Mouse (Mus musculus) right cerebral cortex, postnatal 10 days (tissue): Measurements from ENCODE around the gene Zfp639.

Source experiments
- DNase-seq, 2 experiments: peaks; one replicate each; pipeline ENCODE4 v3.0.0; 2021; ENCODE audit warnings: low spot score in 2 of 2

The Zfp639 gene

DNA sequence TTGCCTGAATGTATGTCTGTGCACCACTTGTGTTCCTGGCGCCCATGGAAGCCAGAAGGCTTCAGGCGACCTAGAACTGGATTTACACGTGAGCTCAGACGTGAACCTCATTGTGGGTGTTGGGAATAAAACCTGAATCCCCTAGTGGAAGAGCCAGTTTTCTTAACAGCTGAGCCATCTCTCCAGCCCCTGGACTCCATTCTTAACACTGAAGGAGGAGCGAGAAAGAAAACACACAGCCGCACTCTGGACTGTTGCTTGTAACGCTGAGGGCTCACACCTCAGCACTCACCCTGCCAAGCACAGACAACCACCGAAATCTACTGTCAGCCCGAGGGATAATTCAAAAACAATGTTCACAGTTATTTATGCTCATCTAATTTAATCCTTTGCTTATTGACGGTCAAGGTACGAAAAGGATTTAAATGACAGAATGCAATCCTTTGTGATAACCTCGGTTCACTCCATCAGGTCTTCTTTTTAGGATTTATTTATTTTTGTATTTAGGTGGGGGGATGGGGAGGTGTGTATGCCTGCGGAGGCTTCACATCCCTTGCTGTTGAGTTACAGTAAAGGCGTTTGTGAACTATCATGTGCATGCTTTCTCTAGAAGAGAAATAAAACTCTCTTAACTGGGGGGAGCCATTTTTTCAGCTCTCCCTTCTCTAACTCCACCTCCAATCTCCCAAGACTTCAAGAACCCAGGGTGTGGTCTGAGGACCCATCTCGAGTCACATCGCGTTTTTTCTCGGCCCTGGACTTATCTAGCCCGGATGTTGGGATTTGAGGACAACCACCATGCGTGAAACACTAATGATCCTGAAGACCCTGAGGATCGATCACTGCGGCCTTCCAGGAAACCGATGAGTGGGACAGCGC is at the start of gene Zfp639:
Gene Zfp639, plus strand, starts transcription at position 764 of the 879 bp plus-strand sequence.
- no peak for DNase-seq

DNA sequence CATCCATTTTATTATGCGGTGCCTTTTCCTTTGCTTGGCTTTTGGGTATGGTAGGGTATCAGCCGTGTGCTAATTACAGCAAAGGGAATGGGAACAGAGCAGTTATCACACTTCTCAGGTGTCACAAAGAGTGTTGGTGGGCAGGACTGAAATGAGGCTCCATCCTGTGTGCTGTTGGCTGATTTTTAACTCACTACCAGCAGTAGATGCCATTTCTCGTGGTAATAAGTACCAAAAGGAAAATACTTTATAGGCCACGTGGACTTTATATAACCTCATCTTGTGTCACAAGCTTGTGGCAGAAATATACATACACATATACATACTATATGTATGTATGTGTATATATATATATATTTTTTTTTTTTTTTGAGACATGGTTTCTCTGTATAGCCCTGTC is 42.7 kb upstream of the Zfp639 start:
- DNase-seq, result no peak

DNA sequence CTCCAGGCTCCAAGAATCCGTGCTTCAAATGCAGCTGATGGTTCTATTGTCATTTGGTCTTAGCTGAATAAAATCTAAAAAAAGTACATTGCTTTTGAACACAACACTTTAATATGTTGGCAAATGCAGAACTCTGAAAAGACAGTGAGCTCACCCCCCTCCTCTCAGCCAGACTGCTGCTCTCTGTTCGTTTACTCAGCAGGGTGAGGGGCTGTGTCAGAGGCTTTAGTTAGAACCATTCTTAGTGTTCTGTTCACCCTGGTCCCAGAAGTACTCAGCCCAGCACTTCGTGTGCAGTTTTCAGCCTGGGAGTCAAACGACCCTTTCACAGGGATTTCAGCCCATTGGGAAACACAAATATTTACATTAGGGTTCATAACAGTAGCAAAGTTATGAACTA is 41.6 kb upstream of the Zfp639 start:
- DNase-seq, result no peak

DNA sequence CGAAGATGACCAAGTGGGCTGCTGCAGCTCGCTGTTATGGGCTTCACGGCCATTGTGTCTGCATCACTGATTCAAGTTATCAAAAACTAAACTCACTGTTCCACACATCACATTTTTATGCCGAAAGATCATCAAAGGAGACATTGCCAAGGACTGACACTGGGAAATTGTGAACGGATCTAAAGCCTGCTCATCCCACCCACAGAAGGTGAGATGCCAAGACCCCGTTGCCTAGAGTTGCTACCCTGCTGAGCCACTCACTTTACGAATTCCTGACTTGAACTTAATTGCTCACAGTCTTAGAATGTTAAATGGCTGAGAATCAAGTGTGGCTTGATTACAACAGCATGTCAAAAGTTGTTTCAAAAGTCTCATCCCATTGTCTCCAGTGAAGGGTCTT is 39.6 kb upstream of the Zfp639 start:
- DNase-seq, result no peak

DNA sequence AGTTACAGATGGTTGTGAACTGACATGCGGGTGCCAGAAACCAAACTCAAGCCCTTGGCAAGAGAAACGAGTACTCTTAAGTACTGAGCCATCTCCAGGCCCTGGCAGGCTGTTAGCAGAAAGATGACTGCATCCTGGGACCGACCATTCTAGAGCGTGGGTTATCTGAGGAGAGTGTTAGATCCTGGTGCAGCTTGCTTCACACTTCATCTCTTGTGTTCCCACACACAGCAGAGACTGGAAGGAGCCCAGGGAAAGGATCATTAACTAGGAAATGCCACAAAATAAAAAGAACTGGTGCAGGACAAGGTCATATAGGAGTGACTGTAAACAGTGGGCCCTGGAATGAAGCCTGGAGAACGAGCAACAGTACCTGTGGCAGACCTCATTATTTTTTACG is 39.0 kb upstream of the Zfp639 start:
- DNase-seq, result peak; percentile 57 to 68

DNA sequence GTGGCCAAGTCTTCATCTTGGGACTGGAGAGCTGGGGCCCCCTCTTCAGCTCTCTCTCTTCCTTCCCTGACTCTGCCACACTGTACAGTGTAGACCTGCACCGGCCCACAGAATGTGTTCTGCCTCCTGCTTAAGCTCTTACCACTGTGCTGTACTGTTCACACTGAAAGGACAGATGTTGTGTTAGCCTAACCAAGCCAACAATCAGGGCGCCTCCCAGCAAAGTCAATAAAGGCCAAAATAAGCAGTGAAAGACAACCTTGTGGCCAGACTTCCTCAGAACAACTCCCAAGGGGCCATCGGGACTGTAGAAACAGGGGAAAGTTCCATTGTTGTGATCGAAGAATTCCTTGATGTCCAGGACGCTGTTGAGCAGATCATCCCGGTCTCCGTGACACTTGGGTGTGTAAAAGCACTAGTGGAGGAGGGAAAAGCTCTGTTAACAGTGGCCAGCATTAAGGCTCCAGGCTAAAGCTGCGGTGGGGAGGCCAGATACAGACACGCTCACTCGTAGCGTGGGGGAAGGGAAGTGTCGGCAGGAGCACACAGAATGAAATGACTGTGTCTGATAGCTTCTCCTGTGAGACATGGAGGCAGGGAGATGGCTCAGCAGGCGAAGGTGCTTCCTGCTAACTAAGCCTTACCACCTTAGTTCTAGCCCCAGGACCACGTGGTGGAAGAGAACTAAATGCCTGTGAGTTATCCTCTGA is 37.7 kb upstream of the Zfp639 start:
- DNase-seq, result no peak

DNA sequence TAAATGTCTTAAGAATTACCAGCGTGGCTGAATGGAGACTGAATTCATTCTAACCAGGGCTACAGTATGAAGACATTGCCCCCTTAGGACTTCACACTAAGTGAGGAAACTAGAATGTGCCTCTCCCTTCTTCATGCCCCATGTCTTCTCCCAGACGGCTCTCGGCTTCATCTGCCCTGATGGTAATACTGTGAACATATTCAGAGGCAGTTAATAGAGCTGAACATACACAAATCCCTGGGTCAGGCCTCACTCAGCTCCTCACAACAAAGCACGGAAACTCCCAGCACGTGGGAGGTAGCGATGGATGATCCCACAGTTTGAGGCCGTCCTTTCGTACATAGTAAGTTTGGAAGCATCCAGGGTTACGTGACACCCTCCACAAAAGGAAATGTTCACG is 36.9 kb upstream of the Zfp639 start:
- no peak for DNase-seq

DNA sequence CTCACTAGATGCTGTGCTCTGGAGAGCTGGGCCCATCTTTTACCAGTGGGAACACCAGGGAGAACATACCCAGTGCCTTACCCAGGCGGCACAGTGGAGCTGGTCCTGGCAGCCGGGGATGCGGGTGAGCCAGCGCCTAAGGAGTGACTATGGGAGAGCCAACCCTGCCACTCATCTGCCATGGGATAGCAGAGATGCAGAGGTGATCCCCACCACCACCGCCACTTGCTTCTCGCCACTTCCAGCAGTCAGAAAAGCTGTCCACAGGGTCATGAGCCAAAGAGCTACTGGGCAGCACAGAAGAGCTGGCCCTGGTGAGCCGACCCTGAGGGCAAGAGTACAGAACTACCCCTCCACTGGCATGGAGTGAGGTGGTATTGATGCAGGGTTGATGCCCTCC is 30.1 kb upstream of the Zfp639 start:
- no peak for DNase-seq

DNA sequence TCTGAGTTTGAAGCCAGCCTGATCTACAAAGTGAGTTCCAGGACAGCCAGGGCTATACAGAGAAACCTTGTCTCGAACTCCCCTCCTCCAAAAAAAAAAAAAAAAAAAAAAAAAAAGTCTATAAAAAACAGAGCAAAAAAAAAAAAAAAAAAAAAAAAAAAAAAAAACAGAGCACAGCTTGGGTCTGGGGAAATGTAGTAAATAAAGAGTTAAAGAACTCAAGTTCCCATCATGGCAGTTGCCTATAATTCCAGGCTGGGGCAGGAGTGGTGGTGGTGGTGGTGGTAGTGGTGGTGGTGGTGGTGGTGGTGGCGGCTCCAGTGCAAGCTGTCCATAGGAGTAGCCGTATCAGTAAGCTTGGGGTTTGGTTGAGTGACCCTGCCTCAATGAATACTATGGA is 27.0 kb upstream of the Zfp639 start:
- no peak for DNase-seq

DNA sequence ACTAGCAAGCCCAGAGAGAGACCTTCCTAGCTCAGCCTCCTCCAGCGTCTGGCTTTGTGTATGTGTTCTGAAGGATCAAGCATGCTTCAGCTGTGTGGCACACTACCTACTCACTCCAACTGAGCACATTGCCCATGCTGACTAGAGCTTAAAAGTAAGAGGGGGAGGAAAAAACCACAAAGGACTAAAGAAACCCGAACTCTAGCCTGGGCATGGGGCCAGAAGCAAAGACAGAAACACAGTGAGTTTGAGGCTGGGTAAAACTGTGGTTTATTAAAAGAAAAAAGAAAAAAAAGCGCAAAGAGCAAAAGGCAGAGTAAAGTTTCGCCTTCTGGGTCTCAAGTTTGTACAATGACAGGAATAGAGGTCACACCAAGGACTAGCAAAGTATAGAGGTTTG is 23.5 kb upstream of the Zfp639 start:
- no peak for DNase-seq

DNA sequence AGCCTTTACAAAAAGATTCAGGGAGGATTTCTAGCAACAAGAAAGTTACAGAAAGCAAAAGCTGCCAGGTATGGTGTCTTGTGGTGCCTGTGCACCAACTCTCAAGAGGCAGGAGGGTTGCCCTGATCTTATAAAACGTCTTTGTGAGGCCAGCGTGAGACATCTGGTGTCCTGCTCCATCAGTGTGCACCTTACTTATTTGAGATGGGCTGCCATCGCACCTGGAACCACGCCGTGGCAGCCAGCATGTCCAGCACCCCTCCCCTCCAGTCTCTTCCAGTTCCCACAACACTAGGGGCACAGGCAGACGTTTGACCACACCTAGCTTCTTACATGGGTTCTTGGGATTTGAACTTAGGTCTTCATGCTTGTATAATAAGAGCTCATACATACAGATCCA is 21.9 kb upstream of the Zfp639 start:
- no peak for DNase-seq

DNA sequence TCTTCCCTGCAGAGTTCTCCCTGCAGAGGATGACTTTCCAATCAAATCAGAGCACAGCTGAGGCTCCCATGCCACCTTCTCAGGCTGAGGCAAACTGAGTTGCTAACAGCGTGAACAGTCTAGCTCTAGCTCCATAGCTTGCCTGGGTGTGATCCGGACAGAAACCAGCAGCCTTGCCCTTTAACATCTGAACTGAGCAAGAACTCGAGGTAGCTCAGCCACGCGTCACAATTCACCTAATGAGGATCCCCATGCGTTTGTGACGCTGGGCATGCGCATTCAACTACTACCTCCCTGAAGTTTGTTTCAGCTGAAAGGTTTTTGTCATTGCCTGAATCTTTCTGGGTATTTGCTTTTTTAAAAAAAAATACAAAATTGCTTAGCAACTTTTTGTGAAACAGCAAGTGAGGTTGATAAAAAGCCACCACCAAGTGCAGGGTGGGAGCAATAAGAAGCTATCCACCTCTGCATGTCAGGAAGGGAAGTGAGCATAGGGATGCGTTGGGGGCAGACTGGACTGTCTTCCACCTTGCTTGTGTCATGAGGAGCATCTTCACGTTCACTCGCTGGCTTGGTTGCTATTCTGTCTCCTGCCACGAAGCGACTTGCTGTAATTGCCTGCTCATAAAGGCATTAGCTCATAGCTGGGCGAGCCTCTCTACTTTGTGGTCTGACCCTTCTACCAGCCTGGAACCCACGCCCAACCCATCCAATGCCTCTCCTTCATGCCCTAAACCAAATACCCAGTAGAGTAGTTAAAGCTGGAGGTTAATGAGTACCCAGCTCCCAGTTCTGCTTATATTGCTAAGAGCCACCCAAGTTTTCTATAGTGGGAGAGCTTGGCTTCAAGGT is 19.8 kb upstream of the Zfp639 start:
- no peak for DNase-seq

DNA sequence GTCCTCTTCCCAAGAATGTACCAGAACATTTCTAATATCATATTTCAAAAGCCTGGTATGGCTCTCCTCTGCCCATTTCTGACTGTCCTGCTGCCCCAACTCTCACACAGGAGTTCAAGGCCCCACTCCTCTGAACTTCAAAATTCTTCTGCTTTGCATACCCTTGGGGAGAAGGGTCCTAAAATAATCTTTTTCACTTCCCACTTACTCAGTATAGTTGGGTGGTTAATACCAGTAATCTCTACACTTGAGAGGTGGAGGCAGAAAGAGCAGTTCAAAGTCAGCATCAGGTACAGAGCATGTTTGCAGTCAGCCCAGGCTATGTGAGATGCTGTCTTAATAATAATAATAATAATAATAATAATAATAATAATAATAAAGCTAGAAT is 19.1 kb upstream of the Zfp639 start:
- no peak for DNase-seq

DNA sequence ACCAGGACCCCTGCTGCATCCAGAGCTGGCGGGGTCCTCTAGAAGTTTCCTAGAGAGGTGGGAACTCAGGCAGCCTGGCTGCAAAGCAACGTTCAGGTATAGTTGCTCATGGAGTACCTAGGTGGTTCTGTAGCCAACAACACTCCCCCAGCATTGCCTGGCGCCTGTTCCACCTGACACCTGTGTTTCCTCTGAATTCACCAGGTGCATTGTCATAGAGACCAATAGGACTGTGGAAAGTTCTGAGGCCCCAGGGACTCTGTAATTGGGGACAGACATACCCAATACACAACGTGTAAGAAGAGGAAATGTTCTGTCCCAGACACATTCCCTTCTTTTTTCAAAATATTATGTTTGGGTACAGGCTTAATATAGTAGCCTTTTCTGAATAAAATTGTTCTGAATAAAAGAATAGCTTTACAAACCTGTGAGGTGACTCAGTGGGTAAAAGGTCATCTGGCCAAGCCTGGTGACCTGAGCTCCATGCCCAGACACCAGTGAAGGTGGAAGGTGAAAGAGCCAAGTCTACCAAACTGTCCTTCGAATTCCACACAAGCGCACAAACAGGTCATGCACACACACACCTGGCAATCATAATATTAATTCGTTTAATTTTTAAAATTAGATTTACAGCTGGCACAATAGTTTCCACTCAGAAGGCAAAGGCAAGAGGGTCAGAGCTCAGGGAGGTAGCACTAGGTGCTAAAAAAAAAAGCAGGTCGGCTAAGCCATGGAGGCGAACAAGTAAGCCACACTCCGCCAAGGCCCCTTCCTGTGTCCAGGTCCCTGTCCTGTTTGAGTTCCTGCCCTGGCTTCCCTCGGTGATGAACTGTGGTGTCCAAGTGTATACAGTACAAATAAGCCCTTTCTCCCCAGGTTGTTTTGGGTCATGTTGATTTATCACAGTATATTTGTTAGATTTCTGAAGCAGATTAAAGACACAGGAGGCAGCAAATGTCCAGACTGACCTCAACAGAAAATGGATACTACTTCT is 17.7 kb upstream of the Zfp639 start, which contains the start of gene Kcnmb3:
Gene Kcnmb3, minus strand, starts transcription at position 135 of the 994 bp plus-strand sequence.
- no peak for DNase-seq

DNA sequence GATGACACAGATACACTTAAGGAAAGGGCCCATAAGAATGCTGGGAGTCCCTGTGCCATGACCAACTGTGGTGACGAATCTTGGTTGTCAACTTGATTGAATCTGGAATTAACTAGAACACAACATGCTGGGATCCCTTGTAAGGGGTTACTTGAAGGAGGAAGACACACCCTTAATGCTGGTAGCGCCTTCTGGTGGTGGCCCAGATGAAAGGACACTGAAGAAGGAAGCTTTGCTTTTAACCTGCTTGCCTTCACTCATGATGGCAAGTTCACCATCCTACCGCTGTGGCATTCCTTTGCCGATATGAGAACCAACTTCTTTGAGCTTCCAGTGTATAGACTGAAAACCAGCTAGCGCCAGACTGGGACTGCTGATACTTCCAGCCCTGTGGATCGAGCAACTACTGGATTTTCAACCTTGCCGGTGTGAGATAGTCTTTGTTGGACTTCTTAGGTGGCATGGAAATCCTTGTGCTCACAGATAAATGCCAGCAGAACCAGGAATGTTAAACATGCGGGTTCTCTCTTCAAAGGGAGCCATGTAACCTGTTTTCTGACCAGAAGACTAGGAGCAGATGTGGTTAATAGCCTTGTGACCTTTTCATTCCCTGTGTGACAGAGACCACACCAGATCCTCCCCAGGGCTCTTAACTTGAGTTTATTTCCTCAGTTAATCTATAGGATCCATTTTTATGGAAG is 15.5 kb upstream of the Zfp639 start:
- no peak for DNase-seq

DNA sequence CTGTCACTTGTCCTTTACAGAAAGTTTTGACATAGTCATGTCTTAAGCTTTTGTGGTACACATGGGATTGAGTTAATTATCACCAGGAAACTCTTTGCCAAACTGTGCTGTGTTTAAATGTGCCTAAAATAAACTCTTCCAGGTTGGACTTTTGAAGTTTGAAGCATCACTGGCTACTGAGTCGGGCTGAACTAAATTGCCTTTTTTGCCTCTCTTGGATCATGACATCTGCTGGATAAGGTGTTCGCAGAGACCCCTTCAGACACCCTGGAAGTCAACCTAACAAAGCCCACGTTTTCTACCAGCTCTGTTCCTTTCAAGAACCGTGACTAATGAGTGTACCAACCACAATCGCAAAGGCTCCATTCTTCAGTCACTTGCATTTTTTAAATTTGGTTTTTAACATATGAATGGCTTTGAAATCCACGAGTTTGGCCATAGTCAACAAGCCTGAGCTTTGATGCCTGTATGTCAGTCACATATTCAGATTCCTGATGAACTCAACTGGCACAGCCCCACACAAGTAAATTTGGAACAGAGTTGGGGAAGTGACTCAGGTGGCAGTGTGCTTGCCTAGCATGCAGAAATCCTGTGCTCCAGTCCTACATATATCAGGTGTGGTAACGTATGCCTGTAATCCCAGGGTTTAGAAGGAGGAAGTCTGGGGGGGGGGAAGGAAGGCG is 14.8 kb upstream of the Zfp639 start:
- no peak for DNase-seq

DNA sequence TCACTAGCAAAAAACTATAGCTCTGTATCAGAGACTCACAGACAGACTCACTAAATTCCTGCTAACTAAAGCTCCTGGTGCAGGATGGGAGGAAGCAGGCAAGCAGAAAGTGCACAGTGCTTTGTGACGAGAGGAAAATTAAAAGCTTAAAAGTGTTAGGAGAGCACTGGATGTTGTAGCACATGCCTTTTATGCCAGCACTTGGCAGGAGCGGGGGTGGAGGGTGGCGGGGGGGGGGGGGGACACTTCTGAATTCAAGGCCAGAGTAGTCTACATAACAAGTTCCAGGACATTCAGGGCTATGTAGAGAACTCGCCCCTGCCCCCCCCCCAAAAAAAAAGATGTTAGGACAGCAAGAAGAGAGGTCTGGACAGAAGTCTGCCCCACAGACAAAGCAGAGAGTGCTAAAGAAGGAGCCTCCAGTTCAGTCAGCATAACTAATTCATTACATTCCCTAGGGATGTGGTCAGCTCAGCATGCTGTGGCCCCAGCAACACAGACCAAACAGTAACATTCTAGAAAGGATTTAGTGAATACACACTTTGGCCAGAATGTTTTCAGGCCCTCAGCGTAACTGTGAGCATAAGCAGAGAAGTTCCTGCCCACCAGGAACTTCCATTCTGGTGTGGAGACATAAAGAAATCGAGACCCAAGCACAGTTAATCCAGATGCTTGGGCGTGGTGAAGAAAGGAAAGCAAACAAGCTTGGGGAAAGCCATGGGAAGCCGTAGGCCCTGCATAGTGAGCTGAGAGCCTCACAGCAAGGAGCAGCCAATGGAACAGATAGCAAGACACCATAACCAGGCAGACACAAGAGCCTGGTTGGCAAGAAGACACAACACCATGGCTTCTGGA is 14.0 kb upstream of the Zfp639 start:
- no peak for DNase-seq

DNA sequence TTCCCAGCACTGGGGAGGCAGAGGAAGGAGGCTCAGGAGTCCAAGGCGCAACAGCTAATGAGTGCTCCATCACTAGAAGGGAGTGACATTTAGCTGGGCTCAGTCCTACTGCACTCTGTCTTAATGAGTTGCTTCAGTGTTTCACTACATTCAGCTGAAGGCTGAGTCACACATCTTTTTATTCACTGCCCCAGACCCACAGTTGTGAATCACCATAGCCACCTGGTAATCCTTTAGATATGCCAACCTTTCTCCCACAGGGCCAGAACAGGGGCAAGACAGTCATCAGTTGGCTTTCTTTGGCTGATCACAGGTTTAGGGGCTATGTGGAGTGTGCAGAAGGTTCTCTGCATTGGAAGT is 13.4 kb upstream of the Zfp639 start:
- DNase-seq, result no peak

DNA sequence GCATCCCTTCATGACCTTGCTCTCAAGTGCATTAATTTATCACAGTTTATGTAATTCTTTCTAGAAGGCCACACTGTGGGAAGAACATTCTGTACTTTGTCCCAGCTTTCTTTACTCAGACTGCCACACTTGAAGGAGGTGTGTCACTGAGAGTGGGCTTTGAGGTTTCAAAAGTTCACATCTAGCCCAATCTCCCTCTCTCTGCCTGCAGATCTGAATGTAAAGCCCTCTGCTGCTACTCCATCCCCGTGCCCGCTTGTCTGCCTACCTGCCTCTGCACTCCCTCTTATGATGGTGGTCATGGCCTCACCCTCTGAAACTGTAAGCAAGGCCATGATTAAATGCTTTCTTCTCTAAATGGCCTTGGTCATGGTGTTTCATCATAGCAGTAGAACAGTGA is 9.7 kb upstream of the Zfp639 start:
- DNase-seq, result no peak
